Mouse (Mus musculus): Measurements from ENCODE around the gene Tbx4. TPM values are rescaled to one million over a fixed set of nuclear protein-coding genes. Genes with fewer than 3 reads are reported as not detected.

Gene Tbx4
- total and polyA plus RNA-seq, 3 experiments: 0.55 TPM; not detected in 2

DNA sequence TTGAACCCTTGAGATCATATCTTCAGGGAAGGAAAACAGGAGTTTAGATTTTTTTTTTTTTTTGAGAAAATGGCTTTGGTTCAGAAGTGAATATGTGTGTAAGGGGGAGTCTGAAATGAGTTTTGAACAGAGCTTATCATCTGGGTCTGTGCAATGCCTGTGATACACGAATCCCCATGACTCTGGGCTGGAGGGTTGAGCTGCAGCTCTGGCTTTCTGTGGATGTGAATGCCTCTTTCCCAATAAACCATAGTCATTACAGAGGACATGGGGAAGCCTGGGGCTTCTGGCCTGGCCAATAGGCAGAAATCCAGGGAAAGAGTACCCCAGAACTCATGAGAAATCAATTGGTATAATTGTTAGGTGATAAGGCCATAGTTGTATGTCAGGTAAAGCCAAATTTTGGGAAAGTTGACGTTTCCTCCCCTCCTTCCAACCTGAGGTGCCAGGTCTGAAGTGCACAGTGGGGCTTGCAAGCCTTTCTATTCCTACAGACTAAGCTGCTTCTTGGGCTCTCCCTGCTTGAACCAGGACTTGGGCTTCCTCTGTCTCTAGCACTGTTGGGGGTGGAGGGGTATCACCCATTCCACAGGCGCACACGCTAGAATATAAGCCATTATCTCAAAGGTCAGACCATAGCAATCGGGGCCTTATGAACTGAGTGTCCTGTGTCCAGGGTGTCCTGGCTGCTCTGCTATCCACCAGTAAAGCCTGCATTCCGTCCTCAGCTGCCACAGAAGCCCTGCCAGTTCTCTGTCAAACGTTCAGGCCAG, 46.8 kb upstream of the Tbx4 start:
- H3K27ac ChIP-seq: peak overlapping the region; percentile 16
- intact Hi-C loops (cut with DNase I): loop anchor here (5.0 kb wide), 2 partner anchors 322 to 457 kb away; no protein-coding TSS in a partner anchor
- TF ChIP-seq CTCF (IDR thresholded peaks at IDR 0.05) (no peak), EP300 (IDR thresholded peaks at IDR 0.05; ENCODE audit: insufficient read depth, low read depth, low read length) (no peak), POLR2A (IDR thresholded peaks at IDR 0.05; ENCODE audit: insufficient read depth, low read depth, low read length) (no peak)
- no peaks in the 10 kb centered on the region for H3K36me3 ChIP-seq (ENCODE audit: control insufficient read depth, insufficient read depth, low read length)
- H3K9ac ChIP-seq (ENCODE audit: low read depth, low read length): no peak overlapping the region
- 72% methylated on average over 7 of the region's 7 CpGs for WGBS
- no peak overlapping the region for H3K4me3 ChIP-seq
- no peaks in the 10 kb centered on the region for H3K79me2 ChIP-seq (replicated peaks; ENCODE audit: control insufficient read depth, insufficient read depth, low read length)
- peak in 1 of 2 experiments; percentile 24 for DNase-seq
- H3K27me3 ChIP-seq (ENCODE audit: control insufficient read depth, insufficient read depth, low read length): peaks cover 16% of the 10 kb centered on the region
- H3K4me1 ChIP-seq (ENCODE audit: control insufficient read depth, insufficient read depth, low read length): peaks cover 2% of the 10 kb centered on the region

DNA sequence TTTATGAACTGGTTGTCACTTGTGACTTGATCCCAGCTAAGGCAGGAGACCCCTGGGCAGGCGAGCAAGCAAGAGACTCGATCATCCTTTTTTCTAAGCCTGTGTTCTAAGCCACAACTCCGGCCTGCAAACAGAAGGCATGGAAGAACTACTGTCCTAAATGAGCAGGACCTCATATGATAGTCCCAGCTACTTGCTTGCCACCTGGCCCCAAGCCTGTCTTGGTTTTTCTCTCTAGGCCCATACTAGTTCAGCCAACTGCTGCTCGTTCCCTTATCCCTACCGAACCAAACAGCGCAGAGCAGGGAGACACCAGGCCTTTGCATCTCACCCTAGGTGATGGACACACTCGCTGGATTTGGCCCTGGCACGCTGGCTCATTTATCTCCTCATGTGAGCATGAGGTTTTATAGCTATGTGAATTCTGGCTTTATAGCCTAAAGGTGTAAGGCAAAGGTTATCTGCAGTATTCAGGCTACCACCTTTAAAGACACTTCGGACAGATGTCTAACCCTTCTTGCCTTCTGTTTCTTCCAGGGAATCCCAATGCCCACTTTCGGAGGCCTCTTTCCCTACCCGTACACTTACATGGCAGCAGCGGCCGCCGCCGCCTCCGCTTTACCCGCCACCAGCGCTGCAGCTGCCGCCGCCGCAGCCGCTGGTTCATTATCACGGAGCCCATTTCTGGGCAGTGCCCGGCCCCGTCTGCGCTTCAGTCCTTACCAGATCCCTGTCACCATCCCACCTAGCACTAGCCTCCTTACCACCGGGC, 46.0 kb upstream of the Tbx4 start:
- intact Hi-C loops (cut with DNase I): loop anchor here (5.0 kb wide), 2 partner anchors 323 to 458 kb away; no protein-coding TSS in a partner anchor
- 58% methylated on average over 27 of the region's 27 CpGs for WGBS
- TF ChIP-seq EP300 (IDR thresholded peaks at IDR 0.05; ENCODE audit: insufficient read depth, low read depth, low read length): no peak
- peaks cover 16% of the 10 kb centered on the region for H3K27me3 ChIP-seq (ENCODE audit: control insufficient read depth, insufficient read depth, low read length)
- DNase-seq: peak in 1 of 2 experiments; percentile 39
- H3K79me2 ChIP-seq (replicated peaks; ENCODE audit: control insufficient read depth, insufficient read depth, low read length): no peaks in the 10 kb centered on the region
- H3K4me3 ChIP-seq: no peak overlapping the region
- peak overlapping the region; percentile 26 for H3K27ac ChIP-seq
- no peak overlapping the region for H3K9ac ChIP-seq (ENCODE audit: low read depth, low read length)
- H3K36me3 ChIP-seq (ENCODE audit: control insufficient read depth, insufficient read depth, low read length): no peaks in the 10 kb centered on the region
- H3K4me1 ChIP-seq (ENCODE audit: control insufficient read depth, insufficient read depth, low read length): peaks cover 2% of the 10 kb centered on the region

DNA sequence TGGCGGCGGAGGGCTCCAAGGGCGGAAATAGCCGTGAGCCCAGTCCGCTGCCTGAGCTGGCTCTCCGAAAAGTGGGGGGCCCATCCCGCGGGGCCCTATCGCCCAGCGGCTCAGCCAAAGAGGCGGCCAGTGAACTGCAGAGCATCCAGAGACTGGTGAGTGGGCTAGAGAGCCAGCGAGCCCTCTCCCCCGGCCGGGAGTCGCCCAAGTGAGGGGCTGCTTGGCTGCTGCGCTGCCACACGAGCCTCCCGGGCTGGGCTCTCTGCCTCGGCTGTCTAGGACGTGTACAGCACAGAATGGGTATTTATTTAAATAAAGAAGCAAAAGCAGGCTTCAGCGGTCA, 45.4 kb upstream of the Tbx4 start:
- WGBS: 42% methylated on average over 21 of the region's 21 CpGs
- no peaks in the 10 kb centered on the region for H3K36me3 ChIP-seq (ENCODE audit: control insufficient read depth, insufficient read depth, low read length)
- intact Hi-C loops (cut with DNase I): loop anchor here (5.0 kb wide), 2 partner anchors 323 to 458 kb away; no protein-coding TSS in a partner anchor
- H3K9ac ChIP-seq (ENCODE audit: low read depth, low read length): no peak overlapping the region
- H3K27ac ChIP-seq: peak overlapping the region; percentile 26
- no peak overlapping the region for H3K4me3 ChIP-seq
- H3K27me3 ChIP-seq (ENCODE audit: control insufficient read depth, insufficient read depth, low read length): peaks cover 15% of the 10 kb centered on the region
- TF ChIP-seq POLR2A (IDR thresholded peaks at IDR 0.05; ENCODE audit: insufficient read depth, low read depth, low read length) (no peak), CTCF (IDR thresholded peaks at IDR 0.05) (no peak), EP300 (IDR thresholded peaks at IDR 0.05; ENCODE audit: insufficient read depth, low read depth, low read length) (no peak)
- no peaks in the 10 kb centered on the region for H3K79me2 ChIP-seq (replicated peaks; ENCODE audit: control insufficient read depth, insufficient read depth, low read length)
- peaks cover 2% of the 10 kb centered on the region for H3K4me1 ChIP-seq (ENCODE audit: control insufficient read depth, insufficient read depth, low read length)
- no peak for DNase-seq

DNA sequence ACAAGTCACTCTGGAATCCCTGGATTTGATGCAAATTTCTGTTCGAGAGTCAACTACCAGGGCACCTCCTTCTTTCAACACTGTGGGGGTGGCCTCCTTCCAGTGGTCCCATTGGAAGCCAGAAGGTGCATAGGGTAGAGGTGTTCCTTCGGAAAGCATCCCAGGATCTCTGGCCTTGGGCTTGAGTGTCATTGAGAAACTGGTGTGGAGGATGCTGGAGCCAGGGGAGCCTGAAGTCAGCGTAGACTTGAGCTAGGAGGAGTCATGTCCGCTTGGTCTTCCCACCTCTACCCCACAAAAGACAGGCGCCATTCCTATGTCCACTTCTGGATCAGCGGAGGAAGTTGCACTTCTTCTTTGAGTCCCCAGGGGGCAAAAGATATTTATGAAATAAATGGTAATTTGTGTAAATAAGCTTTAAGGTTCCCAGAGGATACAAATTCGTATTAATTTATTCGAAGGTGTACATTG, 45.0 kb upstream of the Tbx4 start:
- DNase-seq: no peak
- Histone ChIP-seq H3K27me3 (ENCODE audit: control insufficient read depth, insufficient read depth, low read length) (peaks cover 13% of the 10 kb centered on the region), H3K9ac (ENCODE audit: low read depth, low read length) (no peak overlapping the region), H3K27ac (no peak overlapping the region; the same call in 1 of the 2 replicates), H3K4me3 (peak overlapping the region; percentile 44; the same call in 1 of the 2 replicates), H3K36me3 (ENCODE audit: control insufficient read depth, insufficient read depth, low read length) (no peaks in the 10 kb centered on the region), H3K79me2 (replicated peaks; ENCODE audit: control insufficient read depth, insufficient read depth, low read length) (no peaks in the 10 kb centered on the region), H3K4me1 (ENCODE audit: control insufficient read depth, insufficient read depth, low read length) (peaks cover 2% of the 10 kb centered on the region)
- 49% methylated on average over 8 of the region's 8 CpGs for WGBS
- intact Hi-C loops (cut with DNase I): loop anchor here (5.0 kb wide), 2 partner anchors 324 to 459 kb away; no protein-coding TSS in a partner anchor
- TF ChIP-seq CTCF (IDR thresholded peaks at IDR 0.05) (0 out of 2 replicates have a peak, but pooled peaks have one; percentile 6), POLR2A (IDR thresholded peaks at IDR 0.05; ENCODE audit: insufficient read depth, low read depth, low read length) (no peak)

DNA sequence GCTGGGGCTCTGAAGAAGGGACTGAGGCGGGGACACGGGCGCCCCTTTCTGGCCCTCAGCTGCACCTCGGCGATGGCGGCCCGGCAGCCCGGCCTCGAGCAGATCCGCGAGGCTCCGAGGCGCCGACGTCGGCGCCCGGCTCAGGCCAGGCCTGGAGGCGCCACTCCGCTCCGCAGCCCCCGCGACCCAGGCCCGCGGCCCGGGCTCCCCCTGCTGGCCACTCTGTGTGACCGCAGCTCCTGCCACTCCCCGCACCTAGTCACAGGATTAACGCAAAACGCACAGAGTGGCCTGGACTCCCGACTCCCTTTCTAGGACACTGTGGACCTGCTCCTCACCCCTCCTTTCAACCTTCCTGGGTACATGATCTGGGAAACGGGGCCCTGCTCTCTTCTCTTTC, 44.2 kb upstream of the Tbx4 start:
- TF ChIP-seq CTCF (IDR thresholded peaks at IDR 0.05) (peak; percentile 86), EP300 (IDR thresholded peaks at IDR 0.05; ENCODE audit: insufficient read depth, low read depth, low read length) (no peak)
- H3K36me3 ChIP-seq (ENCODE audit: control insufficient read depth, insufficient read depth, low read length): no peaks in the 10 kb centered on the region
- peaks cover 3% of the 10 kb centered on the region for H3K4me1 ChIP-seq (ENCODE audit: control insufficient read depth, insufficient read depth, low read length)
- H3K9ac ChIP-seq (ENCODE audit: low read depth, low read length): peak overlapping the region; percentile 60
- intact Hi-C loops (cut with DNase I): loop anchor here (5.0 kb wide), 2 partner anchors 325 to 460 kb away; no protein-coding TSS in a partner anchor
- under 1% methylated on average over 32 of the region's 32 CpGs for WGBS
- H3K79me2 ChIP-seq (replicated peaks; ENCODE audit: control insufficient read depth, insufficient read depth, low read length): no peaks in the 10 kb centered on the region
- H3K4me3 ChIP-seq: peak overlapping the region; percentile 44
- H3K27me3 ChIP-seq (ENCODE audit: control insufficient read depth, insufficient read depth, low read length): peaks cover 11% of the 10 kb centered on the region
- H3K27ac ChIP-seq: peak overlapping the region; percentile 51
- peak; percentile 80 to 83 for DNase-seq

Data from heart, adult 2 months (tissue).